Mouse (Mus musculus) lung, adult 10 weeks (tissue): ENCODE results near the gene 1700010I14Rik. TPM values are rescaled to one million over a fixed set of nuclear protein-coding genes. Genes with fewer than 3 reads are reported as not detected.

Source experiments
- polyA plus RNA-seq: library from polyadenylated mRNA; stranded (reverse); fragments of 350-450 nt; fragmentation: Illumina TruSeq; extraction: RNeasy Lipid Tissue Mini Kit (QIAGEN cat#74804); gene quantifications from one replicate; pipeline ENCODE4 v1.2.3, GENCODE M21; 2014; ENCODE audit warnings: low read depth, low replicate concordance; ENCODE audit not compliant: insufficient read depth

1700010I14Rik gene
- 1.2 TPM for polyA plus RNA-seq

DNA sequence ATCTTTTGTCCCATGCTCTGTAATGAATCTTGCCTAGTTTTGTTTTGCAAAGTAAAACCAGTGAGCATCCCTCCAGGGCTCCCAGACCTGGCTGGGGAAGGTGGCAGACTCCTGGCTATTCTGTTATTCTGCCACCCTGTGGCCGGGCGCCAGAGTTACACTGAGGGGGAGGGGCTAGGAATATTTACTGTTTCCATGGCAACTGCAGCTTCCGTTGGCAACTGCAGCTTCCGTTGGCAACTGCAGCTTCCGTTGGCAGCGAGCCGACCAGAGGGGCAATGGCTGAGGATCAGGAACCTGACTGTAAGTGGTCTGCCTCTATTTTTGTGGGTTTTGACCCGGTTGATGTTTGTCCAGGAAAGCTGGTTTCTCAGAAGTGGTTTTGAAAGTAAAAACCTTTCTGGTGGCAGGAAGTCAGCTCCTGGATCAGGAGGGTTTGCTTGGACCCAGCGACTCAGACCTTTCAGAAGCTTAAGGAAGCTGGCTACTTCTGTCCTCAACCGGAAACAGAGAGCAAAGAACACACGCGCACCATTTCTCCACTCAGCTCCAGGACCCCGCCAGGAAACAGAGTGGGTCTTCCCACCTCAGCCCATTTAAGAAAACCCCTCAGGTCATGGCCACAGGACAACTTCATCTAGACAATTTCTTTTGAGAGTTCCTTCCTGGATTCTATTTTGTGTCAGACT, at the start of gene 1700010I14Rik:
TSS of gene 1700010I14Rik (plus strand) at position 215 of the 689 bp plus-strand sequence.

